Mouse (Mus musculus) forebrain, embryonic 11.5 days (tissue): ENCODE results near the gene Gramd1b. TPM values are rescaled to one million over a fixed set of nuclear protein-coding genes. Genes with fewer than 3 reads are reported as not detected.

ENCODE experiments used
- ATAC-seq: fragments of 200-750 bp; cut with Nextera tagmentation; replicated peaks from 2 replicates; pipeline ENCODE4 v1.8.0; 2017; ENCODE audit warnings: moderate TSS enrichment; ENCODE audit not compliant: low FRiP score
- DNase-seq: peaks from one replicate; pipeline ENCODE4 v3.0.0-alpha.2; 2017; ENCODE audit warnings: low spot score
- H3K27ac ChIP-seq: fragments of 300-500 bp; sonication (generic); 2 replicates; pipeline ENCODE4 v1.5.1; 2014; ENCODE audit warnings: low read depth, low read length
- H3K27me3 ChIP-seq: fragments of 300-500 bp; sonication (generic); 2 replicates; pipeline ENCODE4 v1.6.1; 2014; ENCODE audit warnings: mild to moderate bottlenecking, low read length, mixed read lengths; ENCODE audit not compliant: control insufficient read depth, insufficient read depth
- H3K36me3 ChIP-seq: fragments of 300-500 bp; sonication (generic); 2 replicates; pipeline ENCODE4 v1.6.1; 2014; ENCODE audit warnings: mild to moderate bottlenecking, low read length, moderate library complexity, mixed read lengths; ENCODE audit not compliant: control insufficient read depth, insufficient read depth
- H3K4me1 ChIP-seq: fragments of 300-500 bp; sonication (generic); replicated peaks from 2 replicates; pipeline ENCODE4 v1.6.1; 2014; ENCODE audit warnings: low read length, mixed read lengths; ENCODE audit not compliant: control insufficient read depth, insufficient read depth
- H3K4me2 ChIP-seq: fragments of 300-500 bp; sonication (generic); 2 replicates; pipeline ENCODE4 v1.6.1; 2014; ENCODE audit warnings: low read depth, mild to moderate bottlenecking, low read length, moderate library complexity, mixed read lengths; ENCODE audit not compliant: severe bottlenecking
- H3K4me3 ChIP-seq: fragments of 300-500 bp; sonication (generic); 2 replicates; pipeline ENCODE4 v1.5.1; 2014; ENCODE audit warnings: low read depth, low read length
- H3K9ac ChIP-seq: fragments of 300-500 bp; sonication (generic); 2 replicates; pipeline ENCODE4 v1.6.1; 2014; ENCODE audit warnings: low read length
- H3K9me3 ChIP-seq: fragments of 300-500 bp; sonication (generic); 2 replicates; pipeline ENCODE4 v1.6.1; 2016; ENCODE audit warnings: low read length, mixed read lengths; ENCODE audit not compliant: control insufficient read depth
- WGBS: fragments of 180-500 bp; shearing (Covaris S2); extraction: QIAGEN DNeasy Blood & Tissue Kit; methylation state at CpG from one replicate; pipeline ENCODE4 v1.1.7; 2014; 5-methylcytosine and 5-hydroxymethylcytosine counted together
- polyA plus RNA-seq: library from polyadenylated mRNA; unstranded; fragments of >200 nt; fragmentation: Nextera tagmentation; extraction: Ambion mirVana; gene quantifications from 2 replicates; pipeline ENCODE4 v1.2.1, GENCODE M21; 2014

Gene Gramd1b
- 3.0 and 3.9 TPM in 2 replicates for polyA plus RNA-seq

GRCm38 (mm10) chr9:40531027-40531621, at the start of gene Gramd1b:
Gramd1b (minus strand) TSS chr9:40531383.
- peaks cover 7% of the 10 kb centered on the region; the same call in 1 of the 2 replicates for H3K27me3 ChIP-seq
- no peaks in the 10 kb centered on the region for H3K9me3 ChIP-seq
- ATAC-seq (peak; percentile 61), DNase-seq (peak; percentile 65)
- no peak within 1 kb of the TSS for H3K27ac ChIP-seq
- H3K4me1 ChIP-seq = peaks cover 5% of the 10 kb centered on the region; the same call in 1 of the 2 replicates
- H3K36me3 ChIP-seq = no peaks in the 10 kb centered on the region
- H3K4me3 ChIP-seq = peak within 1 kb of the TSS; percentile 46
- peak within 1 kb of the TSS; percentile 85 for H3K4me2 ChIP-seq
- peak within 1 kb of the TSS; percentile 66 for H3K9ac ChIP-seq
- WGBS = under 1% methylated on average over 40 of the region's 40 CpGs

- no peak overlapping the region for H3K27ac ChIP-seq
- H3K36me3 ChIP-seq = no peaks in the 10 kb centered on the region
- DNase-seq (no peak), ATAC-seq (no peak)
- no peak overlapping the region for H3K9ac ChIP-seq
- WGBS = 76% methylated on average over 11 of the region's 11 CpGs
- no peak overlapping the region for H3K4me3 ChIP-seq
- no peaks in the 10 kb centered on the region for H3K27me3 ChIP-seq
- H3K4me1 ChIP-seq = no peaks in the 10 kb centered on the region
- no peaks in the 10 kb centered on the region for H3K9me3 ChIP-seq
- no peak overlapping the region for H3K4me2 ChIP-seq
Observed at GRCm38 (mm10) chr9:40578726-40579625, 47.8 kb upstream of the Gramd1b start.

- H3K27me3 ChIP-seq = no peaks in the 10 kb centered on the region
- ATAC-seq (no peak), DNase-seq (no peak)
- no peaks in the 10 kb centered on the region for H3K4me1 ChIP-seq
- WGBS = 62% methylated on average over 7 of the region's 7 CpGs
- no peak overlapping the region for H3K4me3 ChIP-seq
- H3K9ac ChIP-seq = no peak overlapping the region
- H3K9me3 ChIP-seq = no peaks in the 10 kb centered on the region
- no peaks in the 10 kb centered on the region for H3K36me3 ChIP-seq
- no peak overlapping the region for H3K4me2 ChIP-seq
- H3K27ac ChIP-seq = no peak overlapping the region
Observed at GRCm38 (mm10) chr9:40577132-40577531, 45.9 kb upstream of the Gramd1b start.

- Histone ChIP-seq H3K4me2 (no peak overlapping the region), H3K4me1 (no peaks in the 10 kb centered on the region), H3K4me3 (no peak overlapping the region), H3K27ac (no peak overlapping the region), H3K27me3 (no peaks in the 10 kb centered on the region), H3K9me3 (no peaks in the 10 kb centered on the region), H3K9ac (no peak overlapping the region), H3K36me3 (no peaks in the 10 kb centered on the region)
- no peak for ATAC-seq
- WGBS = 75% methylated on average over 14 of the region's 14 CpGs
- DNase-seq = no peak
Observed at GRCm38 (mm10) chr9:40575053-40575985, 44.1 kb upstream of the Gramd1b start.

GRCm38 (mm10) chr9:40571280-40571679, 40.1 kb upstream of the Gramd1b start:
- 58% methylated on average over 2 of the region's 2 CpGs for WGBS
- Histone ChIP-seq H3K27ac (no peak overlapping the region), H3K36me3 (no peaks in the 10 kb centered on the region), H3K27me3 (no peaks in the 10 kb centered on the region), H3K4me1 (no peaks in the 10 kb centered on the region), H3K4me3 (no peak overlapping the region), H3K9me3 (no peaks in the 10 kb centered on the region), H3K9ac (no peak overlapping the region), H3K4me2 (no peak overlapping the region)
- no peak for ATAC-seq
- no peak for DNase-seq

GRCm38 (mm10) chr9:40568070-40568469, 36.9 kb upstream of the Gramd1b start:
- WGBS = 78% methylated on average over 8 of the region's 8 CpGs
- H3K27me3 ChIP-seq = no peaks in the 10 kb centered on the region

GRCm38 (mm10) chr9:40563750-40564149, 32.6 kb upstream of the Gramd1b start:
- H3K27ac ChIP-seq = no peak overlapping the region
- DNase-seq (no peak), ATAC-seq (no peak)
- no peaks in the 10 kb centered on the region for H3K36me3 ChIP-seq
- no peak overlapping the region for H3K4me2 ChIP-seq
- no peaks in the 10 kb centered on the region for H3K27me3 ChIP-seq
- H3K4me3 ChIP-seq = no peak overlapping the region
- H3K9ac ChIP-seq = no peak overlapping the region
- no peaks in the 10 kb centered on the region for H3K4me1 ChIP-seq
- no peaks in the 10 kb centered on the region for H3K9me3 ChIP-seq

More at GRCm38 (mm10) chr9:40568070-40568469, 36.9 kb upstream of the Gramd1b start:
- no peaks in the 10 kb centered on the region for H3K4me1 ChIP-seq
- no peak overlapping the region for H3K27ac ChIP-seq
- H3K4me2 ChIP-seq = no peak overlapping the region
- no peak for ATAC-seq
- H3K9ac ChIP-seq = no peak overlapping the region
- DNase-seq = no peak
- no peaks in the 10 kb centered on the region for H3K9me3 ChIP-seq
- H3K4me3 ChIP-seq = no peak overlapping the region
- H3K36me3 ChIP-seq = no peaks in the 10 kb centered on the region

- no peaks in the 10 kb centered on the region for H3K9me3 ChIP-seq
- H3K36me3 ChIP-seq = no peaks in the 10 kb centered on the region
- no peak for ATAC-seq
- H3K27me3 ChIP-seq = no peaks in the 10 kb centered on the region
- H3K9ac ChIP-seq = no peak overlapping the region
- no peak overlapping the region for H3K4me3 ChIP-seq
- WGBS = 81% methylated on average over 7 of the region's 7 CpGs
- no peak for DNase-seq
- H3K4me2 ChIP-seq = no peak overlapping the region
- no peak overlapping the region for H3K27ac ChIP-seq
- H3K4me1 ChIP-seq = no peaks in the 10 kb centered on the region
Observed at GRCm38 (mm10) chr9:40559646-40560045, 28.5 kb upstream of the Gramd1b start.
